Mouse (Mus musculus) embryonic facial prominence, embryonic 15.5 days (tissue): ENCODE results near the gene Snx25. TPM values are rescaled to one million over a fixed set of nuclear protein-coding genes. Genes with fewer than 3 reads are reported as not detected.

Source experiments
- ATAC-seq: fragments of 200-750 bp; cut with Nextera tagmentation; 2 replicates; pipeline ENCODE4 v1.8.0; 2017; ENCODE audit warnings: low read depth, moderate TSS enrichment; ENCODE audit not compliant: insufficient number of reproducible peaks, low FRiP score, low TSS enrichment
- H3K27ac ChIP-seq: fragments of 300-500 bp; sonication (generic); replicated peaks from 2 replicates; pipeline ENCODE4 v1.5.1; 2015; ENCODE audit warnings: mild to moderate bottlenecking, inconsistent platforms
- H3K27me3 ChIP-seq: fragments of 300-500 bp; sonication (generic); 2 replicates; pipeline ENCODE4 v1.6.1; 2015; ENCODE audit warnings: inconsistent platforms
- H3K36me3 ChIP-seq: fragments of 300-500 bp; sonication (generic); 2 replicates; pipeline ENCODE4 v1.6.1; 2015; ENCODE audit warnings: mild to moderate bottlenecking, inconsistent platforms
- H3K4me1 ChIP-seq: fragments of 300-500 bp; sonication (generic); 2 replicates; pipeline ENCODE4 v1.6.1; 2015; ENCODE audit warnings: inconsistent platforms
- H3K4me2 ChIP-seq: fragments of 300-500 bp; sonication (generic); replicated peaks from 2 replicates; pipeline ENCODE4 v1.6.1; 2015; ENCODE audit warnings: mild to moderate bottlenecking, inconsistent platforms
- H3K4me3 ChIP-seq: fragments of 300-500 bp; sonication (generic); replicated peaks from 2 replicates; pipeline ENCODE4 v1.5.1; 2015; ENCODE audit warnings: mild to moderate bottlenecking, inconsistent platforms
- H3K9ac ChIP-seq: fragments of 300-500 bp; sonication (generic); 2 replicates; pipeline ENCODE4 v1.6.1; 2015; ENCODE audit warnings: inconsistent platforms
- H3K9me3 ChIP-seq: fragments of 300-500 bp; sonication (generic); replicated peaks from 2 replicates; pipeline ENCODE4 v1.6.1; 2016; ENCODE audit warnings: inconsistent platforms
- WGBS: fragments of 180-500 bp; shearing (Covaris S2); methylation state at CpG from one replicate; pipeline ENCODE4 v1.1.7; 2015; 5-methylcytosine and 5-hydroxymethylcytosine counted together
- polyA plus RNA-seq: library from polyadenylated mRNA; unstranded; fragments of >200 nt; fragmentation: Nextera tagmentation; extraction: Ambion mirVana; gene quantifications from 2 replicates; pipeline ENCODE4 v1.2.1, GENCODE M21; 2015

Gene Snx25
- polyA plus RNA-seq, 1 experiment from 2014 or later: 5.2 TPM

- Histone ChIP-seq H3K9me3 (no peaks in the 10 kb centered on the region), H3K27me3 (0 out of 2 replicates have a peak, but pooled peaks cover 3% of the 10 kb centered on the region), H3K36me3 (no peaks in the 10 kb centered on the region), H3K4me2 (peak within 1 kb of the TSS; percentile 92), H3K9ac (peak within 1 kb of the TSS; percentile 64), H3K27ac (0 out of 2 replicates have a peak within 1 kb of the TSS, but pooled peaks have one; percentile 25), H3K4me1 (peaks cover 12% of the 10 kb centered on the region), H3K4me3 (peak within 1 kb of the TSS; percentile 67)
- ATAC-seq: peak; percentile 73
- 1% methylated on average over 74 of the region's 75 CpGs for WGBS
Measured at GRCm38 (mm10) chr8:46151202-46152062, 527 bp downstream of the Snx25 start, which contains the start of gene Cfap97. TSS of gene Cfap97 (plus strand) at chr8:46151771.

GRCm38 (mm10) chr8:46149782-46150181, 2.2 kb downstream of the Snx25 start:
- H3K9ac ChIP-seq: no peak overlapping the region
- WGBS: 77% methylated on average over 9 of the region's 9 CpGs
- no peak overlapping the region for H3K4me3 ChIP-seq
- H3K27ac ChIP-seq: no peak overlapping the region
- H3K4me1 ChIP-seq: peaks cover 12% of the 10 kb centered on the region
- 0 out of 2 replicates have a peak, but pooled peaks cover 3% of the 10 kb centered on the region for H3K27me3 ChIP-seq
- no peaks in the 10 kb centered on the region for H3K9me3 ChIP-seq
- H3K36me3 ChIP-seq: no peaks in the 10 kb centered on the region
- H3K4me2 ChIP-seq: no peak overlapping the region
- no peak for ATAC-seq

- no peak for ATAC-seq
- Histone ChIP-seq H3K27ac (no peak overlapping the region), H3K4me1 (peaks cover 12% of the 10 kb centered on the region), H3K27me3 (no peaks in the 10 kb centered on the region), H3K36me3 (no peaks in the 10 kb centered on the region), H3K4me3 (no peak overlapping the region), H3K4me2 (no peak overlapping the region), H3K9ac (no peak overlapping the region), H3K9me3 (no peaks in the 10 kb centered on the region)
- 74% methylated on average over 6 of the region's 6 CpGs for WGBS
Measured at GRCm38 (mm10) chr8:46149306-46149705, 2.7 kb downstream of the Snx25 start.

GRCm38 (mm10) chr8:46146173-46146572, 5.8 kb downstream of the Snx25 start:
- no peak overlapping the region for H3K9ac ChIP-seq
- H3K27ac ChIP-seq: no peak overlapping the region
- no peak overlapping the region for H3K4me2 ChIP-seq
- peaks cover 6% of the 10 kb centered on the region; the same call in 1 of the 2 replicates for H3K4me1 ChIP-seq
- no peak for ATAC-seq
- 40% methylated on average over 3 of the region's 3 CpGs for WGBS
- no peak overlapping the region for H3K4me3 ChIP-seq
- no peaks in the 10 kb centered on the region for H3K27me3 ChIP-seq
- H3K9me3 ChIP-seq: no peaks in the 10 kb centered on the region
- no peaks in the 10 kb centered on the region for H3K36me3 ChIP-seq

- H3K9me3 ChIP-seq: no peaks in the 10 kb centered on the region
- H3K4me2 ChIP-seq: no peak overlapping the region
- 11% methylated on average over 1 of the region's 1 CpGs for WGBS
- no peaks in the 10 kb centered on the region for H3K36me3 ChIP-seq
- ATAC-seq: no peak
- no peak overlapping the region for H3K9ac ChIP-seq
- H3K27ac ChIP-seq: no peak overlapping the region
- no peaks in the 10 kb centered on the region for H3K4me1 ChIP-seq
- H3K27me3 ChIP-seq: no peaks in the 10 kb centered on the region
- no peak overlapping the region for H3K4me3 ChIP-seq
Measured at GRCm38 (mm10) chr8:46143924-46144323, 8.0 kb downstream of the Snx25 start.

- H3K4me1 ChIP-seq: no peaks in the 10 kb centered on the region
- WGBS: 53% methylated on average over 5 of the region's 5 CpGs
- H3K9me3 ChIP-seq: no peaks in the 10 kb centered on the region
- no peak for ATAC-seq
- H3K4me2 ChIP-seq: no peak overlapping the region
- no peak overlapping the region for H3K4me3 ChIP-seq
- H3K27ac ChIP-seq: no peak overlapping the region
- no peaks in the 10 kb centered on the region for H3K36me3 ChIP-seq
- H3K9ac ChIP-seq: no peak overlapping the region
- H3K27me3 ChIP-seq: no peaks in the 10 kb centered on the region
Measured at GRCm38 (mm10) chr8:46143470-46143869, 8.5 kb downstream of the Snx25 start.

GRCm38 (mm10) chr8:46142498-46143081, 9.4 kb downstream of the Snx25 start:
- ATAC-seq: no peak
- Histone ChIP-seq H3K36me3 (no peaks in the 10 kb centered on the region), H3K9me3 (no peaks in the 10 kb centered on the region), H3K9ac (no peak overlapping the region), H3K27ac (no peak overlapping the region), H3K4me2 (no peak overlapping the region), H3K4me3 (no peak overlapping the region), H3K4me1 (no peaks in the 10 kb centered on the region), H3K27me3 (no peaks in the 10 kb centered on the region)
- 88% methylated on average over 4 of the region's 4 CpGs for WGBS

GRCm38 (mm10) chr8:46141688-46142087, 10.3 kb downstream of the Snx25 start:
- no peaks in the 10 kb centered on the region for H3K4me1 ChIP-seq
- no peak overlapping the region for H3K9ac ChIP-seq
- no peaks in the 10 kb centered on the region for H3K36me3 ChIP-seq
- no peak overlapping the region for H3K4me3 ChIP-seq
- WGBS: 93% methylated on average over 3 of the region's 3 CpGs
- H3K27ac ChIP-seq: no peak overlapping the region
- H3K9me3 ChIP-seq: no peaks in the 10 kb centered on the region
- no peaks in the 10 kb centered on the region for H3K27me3 ChIP-seq
- no peak overlapping the region for H3K4me2 ChIP-seq
- ATAC-seq: no peak

- H3K9ac ChIP-seq: no peak overlapping the region
- no peak overlapping the region for H3K4me2 ChIP-seq
- 75% methylated on average over 9 of the region's 9 CpGs for WGBS
- no peak overlapping the region for H3K4me3 ChIP-seq
- ATAC-seq: no peak
- H3K4me1 ChIP-seq: no peaks in the 10 kb centered on the region
- H3K27me3 ChIP-seq: no peaks in the 10 kb centered on the region
- H3K9me3 ChIP-seq: no peaks in the 10 kb centered on the region
- H3K36me3 ChIP-seq: no peaks in the 10 kb centered on the region
- no peak overlapping the region for H3K27ac ChIP-seq
Measured at GRCm38 (mm10) chr8:46140376-46141120, 11.4 kb downstream of the Snx25 start.

- ATAC-seq: no peak
- 67% methylated on average over 10 of the region's 10 CpGs for WGBS
- Histone ChIP-seq H3K9ac (no peak overlapping the region), H3K9me3 (no peaks in the 10 kb centered on the region), H3K4me3 (no peak overlapping the region), H3K4me2 (no peak overlapping the region), H3K36me3 (peaks cover 4% of the 10 kb centered on the region; the same call in 1 of the 2 replicates), H3K27ac (no peak overlapping the region), H3K4me1 (no peaks in the 10 kb centered on the region), H3K27me3 (no peaks in the 10 kb centered on the region)
Measured at GRCm38 (mm10) chr8:46137843-46138596, 13.9 kb downstream of the Snx25 start.
